Mouse (Mus musculus) stomach, postnatal 0 days (tissue): ENCODE data around the gene Nkx2-3.

Experiments
- CTCF ChIP-seq: IDR thresholded peaks from 2 replicates; pipeline ENCODE4 v1.5.1; 2016; ENCODE audit warnings: antibody characterized with exemption, low read depth, mild to moderate bottlenecking, moderate library complexity
- EP300 ChIP-seq: optimal IDR thresholded peaks from 2 replicates; pipeline ENCODE3; 2016; ENCODE audit warnings: antibody characterized with exemption

DNA sequence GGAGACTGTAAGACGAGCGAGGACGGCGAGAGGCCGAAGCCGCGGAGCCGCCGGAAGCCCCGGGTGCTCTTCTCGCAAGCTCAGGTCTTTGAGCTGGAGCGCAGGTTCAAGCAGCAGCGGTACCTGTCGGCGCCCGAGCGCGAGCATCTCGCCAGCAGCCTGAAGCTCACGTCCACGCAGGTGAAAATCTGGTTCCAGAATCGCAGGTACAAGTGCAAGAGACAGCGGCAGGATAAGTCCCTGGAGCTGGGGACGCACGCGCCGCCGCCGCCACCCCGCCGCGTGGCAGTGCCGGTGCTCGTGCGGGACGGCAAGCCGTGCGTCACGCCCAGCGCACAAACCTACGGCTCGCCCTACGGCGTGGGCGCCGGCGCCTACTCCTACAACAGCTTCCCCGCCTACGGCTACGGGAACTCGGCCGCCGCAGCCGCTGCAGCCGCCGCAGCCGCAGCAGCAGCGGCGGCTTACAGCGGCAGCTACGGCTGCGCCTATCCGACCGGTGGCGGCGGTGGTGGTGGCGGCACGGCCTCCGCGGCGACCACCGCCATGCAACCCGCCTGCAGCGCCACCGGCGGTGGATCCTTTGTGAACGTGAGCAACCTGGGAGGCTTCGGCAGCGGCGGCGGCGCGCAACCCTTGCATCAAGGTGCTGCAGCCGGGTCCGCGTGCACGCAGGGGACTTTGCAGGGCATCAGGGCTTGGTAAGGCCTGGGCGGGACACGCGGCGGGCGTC, 2.4 kb downstream of the Nkx2-3 start:
- TF ChIP-seq CTCF: no peak
- no peak for TF ChIP-seq EP300
